Mouse (Mus musculus): ENCODE measurements at regions not wholly inside any gene's neighbourhood (a gene's known extent, or its start where the extent isn't known, plus 50 kb on each side); places are given as distances from the start of the nearest gene placed in this dataset.

DNA sequence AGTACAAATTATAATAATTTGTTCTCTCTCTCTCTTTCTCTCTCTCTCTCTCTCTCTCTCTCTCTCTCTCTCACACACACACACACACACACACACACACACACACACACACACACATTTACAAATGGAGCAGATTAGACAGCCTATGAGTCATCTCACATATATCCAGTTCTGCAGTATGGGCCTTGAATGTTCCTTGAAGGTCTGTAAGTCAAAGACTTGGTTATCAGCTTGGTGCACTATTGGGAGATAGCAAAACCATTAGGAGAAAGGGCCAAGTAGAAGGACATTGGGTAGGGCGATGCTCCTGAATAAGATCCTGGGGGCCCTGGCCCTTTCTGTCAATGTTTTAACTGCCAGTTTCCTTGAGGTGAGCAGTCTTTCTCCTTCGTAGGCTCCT lies 145.1 kb upstream of the Trib2 start:
- TF ChIP-seq CTCF (IDR thresholded peaks at IDR 0.05; ENCODE audit: control insufficient read depth, insufficient read depth, insufficient replicate concordance, low read depth, low read length) = no peak
- TF ChIP-seq POLR2A (IDR thresholded peaks at IDR 0.05; ENCODE audit: control insufficient read depth, low read depth, low read length) = no peak
